Mouse (Mus musculus): ENCODE measurements around the gene Slc16a9.

Slc16a9 gene

DNA sequence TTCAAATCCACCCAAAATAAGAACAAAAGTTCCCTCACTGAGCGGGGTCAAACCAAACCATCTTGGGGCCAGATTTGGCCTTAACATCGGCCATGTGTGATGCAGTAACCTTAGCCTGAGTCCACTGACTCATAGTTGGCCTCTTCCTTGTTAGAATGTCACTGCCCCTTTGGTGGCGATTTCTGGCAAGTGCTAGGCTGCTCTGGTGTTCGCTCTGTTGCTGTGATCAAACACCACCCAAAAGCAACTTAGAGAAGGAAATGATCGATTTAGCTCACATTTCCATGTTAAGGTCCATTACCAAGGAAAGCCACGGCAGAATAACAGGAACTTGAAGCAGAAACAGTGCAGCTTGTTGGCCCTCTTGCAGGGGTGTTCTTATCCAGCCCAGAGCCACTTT lies 5.9 kb downstream of the Slc16a9 start:
- DNase-seq: no peak

DNA sequence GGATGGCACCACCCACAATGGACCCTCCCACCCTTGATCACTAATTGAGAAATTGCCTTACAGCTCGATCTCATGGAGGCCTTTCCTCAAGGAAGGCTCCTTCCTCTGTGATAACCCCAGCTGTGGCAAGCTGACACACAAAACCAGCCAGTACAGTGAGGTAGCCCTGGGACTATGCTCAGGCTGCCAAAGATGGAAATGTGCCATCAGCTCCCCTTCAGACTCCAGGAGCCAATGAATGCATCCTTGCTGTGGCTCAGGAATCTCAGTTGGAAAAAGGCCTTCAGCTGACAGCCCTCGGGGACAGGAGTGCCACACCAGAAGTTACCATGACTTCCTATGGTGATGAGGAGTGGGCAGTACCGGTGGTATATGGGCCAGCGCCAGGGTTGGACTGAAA lies 9.8 kb downstream of the Slc16a9 start:
- no peak for DNase-seq

DNA sequence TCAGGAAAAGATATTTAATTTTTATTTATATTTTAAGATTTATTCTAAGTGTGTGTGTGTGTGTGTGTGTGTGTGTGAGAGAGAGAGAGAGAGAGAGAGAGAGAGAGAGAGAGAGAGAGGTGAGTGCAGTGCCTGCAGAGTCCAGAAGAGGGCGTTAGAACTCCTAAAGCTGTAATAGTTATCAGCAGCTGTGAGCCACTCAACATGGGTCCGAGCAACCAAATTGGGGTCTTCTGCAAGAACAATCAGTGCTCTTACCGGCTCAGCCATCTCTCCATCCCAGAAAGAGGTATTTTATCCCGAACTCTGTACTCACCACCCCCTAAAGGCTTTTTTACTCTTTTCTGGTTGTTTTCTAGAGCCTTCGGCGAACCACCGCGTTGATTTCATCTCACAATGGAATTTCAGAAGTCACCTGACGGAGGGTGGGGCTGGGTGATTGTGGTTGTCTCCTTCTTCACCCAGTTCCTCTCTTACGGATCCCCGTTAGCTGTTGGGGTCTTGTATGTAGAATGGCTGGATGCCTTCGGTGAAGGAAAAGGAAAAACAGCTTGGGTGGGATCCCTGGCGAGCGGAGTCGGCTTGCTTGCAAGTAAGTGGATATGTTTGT lies 10.8 kb downstream of the Slc16a9 start:
- no peak for DNase-seq

DNA sequence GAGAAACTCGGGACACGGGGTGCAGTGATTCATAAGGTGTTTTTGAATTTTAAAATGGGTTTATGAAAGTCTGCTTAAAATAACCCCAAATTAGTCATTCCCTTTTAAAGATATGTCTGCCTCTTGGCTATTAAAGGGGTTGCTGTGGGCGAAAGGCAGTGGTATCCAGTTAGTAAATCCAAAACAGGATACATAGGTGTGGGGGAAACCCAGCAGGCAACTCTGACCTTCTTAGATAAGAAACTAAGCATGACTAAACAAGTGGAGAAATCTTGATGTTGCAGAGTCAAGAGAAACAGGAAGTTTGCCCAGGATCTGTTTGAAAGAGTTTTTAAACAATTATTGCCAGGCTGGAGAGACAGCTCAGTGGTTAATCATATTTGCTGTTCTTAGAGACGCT lies 12.1 kb downstream of the Slc16a9 start:
- no peak for DNase-seq

DNA sequence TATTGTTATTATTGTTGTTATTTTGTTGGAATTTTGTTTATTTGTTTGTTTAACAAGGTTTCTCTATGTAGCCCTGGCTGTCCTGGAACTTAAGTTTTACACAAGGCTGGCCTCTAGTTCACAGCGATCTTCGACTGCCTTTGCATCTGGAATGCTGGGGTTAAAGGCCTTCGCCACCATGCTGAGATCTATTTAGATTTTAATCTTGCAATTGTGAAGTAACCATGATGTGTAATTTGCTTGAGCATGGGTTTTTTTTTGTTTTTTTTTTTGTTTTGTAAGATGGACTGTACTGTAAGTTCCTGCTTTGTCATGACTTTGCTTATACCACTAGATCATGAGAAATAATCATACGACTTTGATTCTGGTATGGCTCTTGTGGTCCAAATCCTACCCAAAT lies 16.0 kb downstream of the Slc16a9 start:
- no peak for DNase-seq

DNA sequence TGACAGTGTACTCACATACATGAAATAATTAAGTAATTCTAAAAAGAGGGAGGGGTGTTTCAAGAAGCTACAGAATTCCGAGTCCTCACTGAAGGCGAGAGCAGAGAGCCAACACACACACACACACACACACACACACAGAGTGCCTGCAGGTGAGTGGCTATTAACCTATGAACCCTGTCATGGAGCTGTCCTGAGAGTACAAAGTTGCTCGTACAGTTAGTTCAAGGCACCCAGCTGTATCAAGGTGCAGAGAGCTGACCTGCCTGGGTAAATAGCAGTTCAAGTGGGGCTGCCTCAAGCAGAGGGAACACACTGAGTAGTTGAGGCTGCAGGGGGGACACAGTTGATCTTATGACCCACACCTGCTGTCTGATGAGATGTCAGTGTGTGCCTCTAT lies 17.2 kb downstream of the Slc16a9 start:
- no peak for DNase-seq

DNA sequence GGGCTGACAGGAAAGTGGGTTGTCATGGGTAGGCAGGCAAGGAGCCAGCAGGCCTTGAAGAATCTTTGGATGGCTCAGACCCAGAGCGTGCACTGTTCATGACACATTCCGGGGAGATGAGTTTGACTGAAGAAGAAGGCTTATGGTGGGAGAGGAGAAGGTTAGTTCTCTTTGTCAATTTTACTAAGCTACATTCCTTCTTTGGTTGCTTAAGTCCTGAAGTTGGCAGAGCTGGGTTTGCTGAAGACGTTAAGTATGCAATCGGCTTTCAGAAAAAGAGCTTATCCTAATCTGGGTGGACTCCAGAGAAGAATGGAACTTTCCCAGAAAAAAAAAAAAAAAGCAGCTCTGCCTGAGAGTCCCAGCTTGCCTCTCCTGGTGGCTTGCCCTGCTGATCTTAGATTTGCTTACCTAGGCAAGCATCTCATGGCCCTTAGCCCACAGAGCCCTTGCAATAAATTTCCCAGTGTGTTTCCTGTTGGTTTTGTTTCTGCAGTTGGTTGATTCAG lies 18.8 kb downstream of the Slc16a9 start:
- no peak for DNase-seq

DNA sequence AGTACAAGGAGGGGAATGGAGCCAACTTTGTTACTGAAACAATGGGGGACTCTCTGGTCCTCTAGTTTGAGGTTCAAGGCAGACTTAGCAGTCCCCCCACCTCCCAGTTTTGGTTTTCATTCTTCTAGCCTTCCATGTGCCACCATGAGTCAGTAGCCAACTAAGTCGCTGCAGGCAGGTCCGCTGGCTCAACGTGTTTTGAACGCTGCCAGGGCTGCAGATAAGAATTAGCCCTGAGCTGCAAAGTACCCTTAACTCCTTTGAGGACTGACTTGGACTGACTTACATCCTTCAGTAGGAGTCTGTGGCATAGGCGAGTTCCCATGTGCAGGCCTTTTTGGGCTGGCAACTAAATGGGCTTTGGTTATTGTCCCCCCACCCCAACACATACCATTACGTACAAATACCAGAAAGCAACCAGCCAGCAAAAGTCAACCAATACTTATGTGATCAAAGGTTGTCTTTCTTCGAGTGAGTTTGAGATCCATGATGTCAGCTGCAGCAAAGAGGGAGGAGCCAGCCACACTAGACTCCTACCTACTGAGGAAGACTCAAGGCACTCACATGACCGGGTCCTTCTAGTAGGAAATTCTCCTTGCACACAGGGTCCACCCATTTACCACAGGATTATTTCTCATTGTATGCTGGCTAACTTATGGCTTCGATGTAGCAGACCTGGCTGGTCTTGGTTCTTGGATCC lies 19.6 kb downstream of the Slc16a9 start:
- no peak for DNase-seq

DNA sequence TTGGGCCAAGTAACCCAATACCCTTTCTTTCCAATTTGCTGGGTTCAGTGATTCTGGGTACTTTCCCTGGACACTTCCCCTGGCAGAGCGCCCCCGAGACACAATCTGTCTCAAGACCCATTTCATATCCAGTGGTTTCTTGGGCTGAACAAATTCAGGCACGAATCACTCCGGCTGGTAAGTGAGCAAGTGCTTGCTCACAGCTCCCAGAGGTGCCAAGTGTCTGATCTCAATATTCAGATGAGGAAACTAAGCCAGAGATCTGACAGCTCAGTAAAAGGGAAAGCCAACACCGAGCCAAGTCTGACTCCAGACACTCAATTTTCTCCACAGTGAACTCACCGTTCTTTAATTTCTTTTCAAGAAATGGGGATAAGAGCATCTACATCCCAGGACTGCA lies 21.6 kb downstream of the Slc16a9 start:
- DNase-seq: no peak

DNA sequence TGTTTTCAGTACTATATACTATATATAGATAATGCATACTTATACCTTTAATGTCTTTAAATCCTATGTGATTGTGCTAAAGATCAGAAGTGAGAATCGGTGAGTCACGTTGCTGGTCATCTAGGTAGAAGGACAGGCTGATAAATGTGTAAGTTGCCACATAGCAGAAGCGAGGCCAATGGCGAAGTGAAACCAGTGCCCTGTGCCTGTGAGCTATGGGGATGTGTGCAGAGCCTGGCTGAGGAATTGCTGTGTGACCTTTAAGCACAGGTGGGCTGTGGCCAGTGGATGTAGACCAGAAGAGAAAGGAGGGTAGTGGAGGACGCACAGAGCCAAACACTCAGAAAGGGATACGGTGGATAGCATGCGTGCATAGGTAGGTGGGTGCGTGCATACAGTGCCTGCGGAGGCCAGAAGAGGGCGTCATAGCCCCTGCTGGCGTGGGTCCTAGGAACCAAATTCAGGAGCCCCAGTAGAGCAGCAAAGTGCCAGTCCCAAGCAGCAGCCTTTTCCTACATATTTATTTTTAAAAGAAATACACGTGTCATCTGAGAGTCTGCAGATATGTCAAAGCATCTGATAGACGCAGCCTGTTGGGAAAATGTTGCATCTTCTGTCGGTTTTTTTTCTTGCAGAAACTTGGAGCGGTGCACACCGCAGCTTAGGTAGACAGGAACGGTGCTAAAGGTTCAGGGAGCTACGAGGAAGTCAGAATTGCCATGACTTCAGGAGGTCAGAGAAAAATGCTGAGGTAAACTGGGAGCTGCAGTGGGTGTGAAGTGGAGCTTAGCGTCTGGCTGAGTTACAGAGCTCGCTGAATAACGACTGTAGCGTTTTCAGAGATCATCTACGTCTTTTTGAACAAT lies 23.9 kb downstream of the Slc16a9 start:
- no peak for DNase-seq

DNA sequence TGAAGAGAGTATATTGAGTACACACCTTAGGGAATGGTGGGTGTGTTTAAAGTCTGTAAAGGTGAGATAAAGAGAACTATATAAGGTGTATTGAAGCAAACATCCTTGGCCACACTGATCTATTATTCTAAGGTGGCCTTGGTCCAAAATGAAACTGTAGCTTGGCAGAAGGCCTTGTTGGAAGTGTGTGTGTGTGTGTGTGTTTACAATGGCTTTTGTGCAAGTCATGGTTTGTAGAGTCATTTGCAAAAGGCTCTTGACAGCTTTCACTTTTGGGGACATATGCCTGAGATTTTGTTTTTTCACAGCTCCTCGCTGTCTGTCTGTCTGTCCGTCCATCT lies 24.5 kb downstream of the Slc16a9 start:
- DNase-seq: no peak

DNA sequence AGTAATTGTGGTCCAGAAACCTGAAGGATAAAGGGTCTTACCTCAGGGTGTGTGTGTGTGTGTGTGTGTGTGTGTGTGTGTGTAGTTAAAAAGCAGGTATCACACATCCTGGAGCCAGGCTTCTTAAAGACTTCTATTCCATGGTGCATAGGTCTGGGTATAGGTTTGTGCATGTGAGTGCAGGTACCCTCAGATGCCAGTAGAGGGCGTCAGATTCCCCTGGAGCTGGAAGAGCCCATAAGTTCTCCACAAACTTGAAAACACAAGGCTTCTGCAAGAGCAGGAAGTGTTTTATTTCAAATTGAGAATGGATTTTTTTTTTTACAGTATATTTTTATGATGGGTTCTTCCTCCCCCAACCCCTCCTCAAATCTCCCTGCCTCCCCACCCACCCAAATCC lies 31.8 kb downstream of the Slc16a9 start:
- DNase-seq: no peak

DNA sequence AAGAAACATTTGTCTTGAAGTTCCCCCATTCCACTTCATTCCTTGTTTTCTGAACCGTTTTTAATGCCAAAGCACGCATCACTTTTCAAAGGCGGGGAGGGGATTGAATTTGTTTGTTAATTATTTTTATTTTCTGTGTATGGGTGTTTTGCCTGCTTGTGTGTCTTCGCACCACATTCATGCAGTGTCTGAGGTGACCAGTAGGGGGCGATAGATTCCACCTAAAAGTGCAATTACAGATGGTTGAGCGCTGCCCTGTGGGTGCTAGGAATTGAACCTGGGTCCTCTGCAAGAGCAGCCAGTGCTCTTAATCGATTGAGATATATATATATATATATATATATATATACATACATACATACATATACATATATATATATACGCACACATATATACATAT lies 34.4 kb downstream of the Slc16a9 start:
- no peak for DNase-seq

DNA sequence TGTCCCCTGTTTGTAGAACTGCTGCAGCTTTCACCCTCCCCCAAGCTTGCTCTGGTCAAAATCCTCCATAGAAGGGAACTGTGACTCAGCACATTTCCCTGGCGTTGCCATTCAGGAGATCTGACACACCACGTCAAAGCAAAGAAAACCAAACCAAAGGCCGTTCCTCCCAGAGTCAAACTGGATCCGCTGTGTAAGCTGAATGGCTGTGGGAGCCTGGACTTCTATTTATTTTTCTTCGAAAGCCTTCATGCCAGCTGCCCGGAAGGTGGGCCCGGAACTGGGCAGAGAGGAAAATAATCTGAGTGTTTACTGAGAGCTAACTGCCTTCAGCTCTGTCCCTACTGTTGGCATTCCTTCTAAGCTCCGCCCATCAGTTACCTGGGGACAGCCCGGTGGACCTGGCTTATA lies 42.9 kb downstream of the Slc16a9 start:
- peak; percentile 57 for DNase-seq

DNA sequence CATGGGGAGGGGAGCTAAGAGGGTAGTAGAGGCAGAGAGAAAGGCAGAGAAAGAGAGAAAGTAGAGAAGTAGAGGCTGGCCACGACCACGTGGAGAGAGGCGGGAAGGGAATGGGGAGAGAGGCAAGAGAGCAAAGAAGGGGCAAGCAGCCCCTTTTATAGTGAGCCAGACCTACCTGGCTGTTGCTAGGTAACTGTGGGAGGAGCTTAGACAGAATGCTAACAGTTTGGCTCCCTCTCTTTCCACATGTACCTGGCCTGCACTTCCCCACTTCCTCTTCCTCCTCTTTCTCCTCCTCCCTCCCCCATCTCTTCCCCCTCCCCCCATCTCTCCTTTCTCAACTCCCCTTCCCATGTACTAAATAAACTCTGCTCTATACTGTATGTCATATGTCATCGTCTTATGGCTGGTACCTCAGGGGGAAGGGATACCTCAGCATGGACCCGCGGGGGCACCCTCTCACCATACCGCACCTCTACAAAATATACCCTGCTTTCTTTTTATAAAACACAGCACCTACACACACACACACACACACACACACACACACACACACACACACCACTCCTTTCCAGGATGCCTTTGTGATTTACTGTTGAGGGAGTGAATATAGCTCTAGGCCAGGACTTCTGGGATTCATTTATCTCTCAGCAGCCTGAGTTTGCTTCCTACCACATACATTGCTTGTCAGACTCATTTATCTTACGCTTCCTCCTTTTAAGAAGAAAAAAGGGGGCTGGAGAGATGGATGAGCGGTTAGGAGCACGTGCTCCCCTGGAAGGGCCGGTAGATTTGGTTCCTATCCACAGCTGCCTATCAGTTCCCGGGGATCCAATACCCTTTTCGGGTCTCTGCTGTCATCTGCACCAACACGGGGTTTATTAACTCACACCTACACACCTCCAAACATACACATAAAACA lies 43.8 kb downstream of the Slc16a9 start:
- peak; percentile 34 for DNase-seq

DNA sequence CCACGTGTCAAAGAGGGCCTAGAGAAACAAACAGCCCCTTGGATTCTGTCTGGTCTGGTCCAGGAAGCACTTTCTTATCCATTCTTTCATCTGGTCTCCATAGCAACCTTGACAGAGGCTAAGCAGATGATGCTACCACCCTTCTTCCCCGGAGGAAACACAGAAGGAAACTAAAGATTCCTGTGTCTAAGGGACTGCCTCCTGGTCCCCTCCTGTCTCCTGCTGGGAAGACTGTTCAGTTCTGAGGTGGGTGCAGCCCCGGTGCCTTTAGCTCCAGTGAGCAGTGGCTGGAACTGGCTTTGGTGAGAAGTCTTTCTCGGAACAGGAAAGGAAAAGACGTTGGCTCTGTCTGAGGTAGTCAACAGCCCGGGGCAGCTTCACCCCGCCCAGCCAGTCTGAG lies 47.1 kb downstream of the Slc16a9 start:
- DNase-seq: peak; percentile 25

DNA sequence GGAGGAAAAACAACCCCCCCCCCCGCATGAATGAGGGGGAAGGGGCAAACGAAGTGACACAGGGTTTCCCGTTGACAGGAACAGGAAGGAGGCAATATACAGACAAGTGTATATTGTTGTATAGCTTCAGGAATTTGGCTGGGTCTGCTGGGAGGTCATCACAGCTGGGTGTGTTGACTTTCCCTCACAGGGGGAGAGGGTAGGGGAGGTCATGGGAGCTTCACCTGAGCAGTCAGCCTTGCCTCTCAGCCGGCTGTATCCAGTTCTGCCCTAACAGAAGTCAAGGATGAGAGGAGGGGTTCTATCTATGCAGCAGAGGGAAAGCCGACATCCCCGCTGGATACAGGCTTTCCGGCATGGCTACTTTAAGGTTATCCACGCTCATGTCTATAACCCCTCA lies 49.2 kb downstream of the Slc16a9 start:
- peak; percentile 19 for DNase-seq

DNA sequence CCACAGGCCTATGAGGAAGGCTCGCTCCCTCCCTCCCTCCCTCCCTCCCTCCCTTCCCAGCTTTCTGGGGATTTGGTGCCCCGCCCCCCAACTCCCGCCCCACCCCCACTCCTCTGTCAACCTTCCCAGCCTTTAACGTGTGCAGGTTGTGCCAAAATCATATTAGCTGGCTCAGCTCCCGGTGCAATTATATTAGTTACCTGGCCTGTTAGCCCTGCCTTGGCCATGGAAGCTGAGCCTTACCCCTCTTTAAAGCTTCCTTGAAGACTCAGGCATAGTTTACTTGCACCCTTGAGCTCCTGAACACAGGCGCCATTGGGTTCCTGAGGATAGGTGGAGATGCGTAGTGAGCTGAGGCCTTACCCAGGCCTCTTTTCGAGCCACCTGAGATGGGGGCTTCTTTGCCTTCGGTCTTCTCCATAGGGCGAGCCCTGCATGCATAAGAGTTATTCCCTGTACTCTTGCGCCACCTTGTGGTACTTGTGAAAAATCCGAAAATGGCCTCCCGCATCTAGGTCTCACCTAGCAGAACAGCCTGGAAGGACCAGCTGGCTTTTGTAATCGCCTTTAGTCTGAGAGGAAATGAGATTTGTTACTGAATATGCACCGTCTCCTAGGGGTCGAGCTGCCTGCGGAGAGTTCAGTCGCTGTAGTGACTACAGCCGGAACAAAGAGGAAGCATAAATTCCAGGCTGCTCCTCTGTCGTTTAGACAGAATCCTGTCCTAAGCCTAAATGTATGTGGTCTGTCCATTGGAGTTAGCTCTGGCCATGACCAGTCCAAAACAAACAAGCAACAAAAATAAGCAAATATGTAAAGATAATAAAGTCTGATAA lies 51.8 kb downstream of the Slc16a9 start:
- DNase-seq: peak; percentile 91

DNA sequence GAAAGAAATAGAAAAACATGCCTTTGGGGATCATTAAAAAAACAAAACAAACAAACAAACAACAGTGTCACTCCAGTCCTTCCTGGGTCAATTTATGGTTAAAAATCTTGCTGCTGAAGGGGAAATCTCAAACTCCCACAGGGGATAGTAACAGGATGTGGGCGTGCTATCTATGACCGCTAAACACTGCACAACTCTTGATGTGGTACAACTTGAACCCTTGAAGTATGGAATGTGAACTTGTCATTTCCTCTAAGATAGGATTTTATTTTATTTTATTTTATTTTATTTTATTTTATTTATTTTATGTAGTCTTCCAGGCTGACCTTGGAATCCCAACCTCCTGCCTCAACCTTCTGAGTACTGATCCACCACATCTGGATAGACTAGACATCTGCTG lies 54.2 kb downstream of the Slc16a9 start:
- DNase-seq: no peak

DNA sequence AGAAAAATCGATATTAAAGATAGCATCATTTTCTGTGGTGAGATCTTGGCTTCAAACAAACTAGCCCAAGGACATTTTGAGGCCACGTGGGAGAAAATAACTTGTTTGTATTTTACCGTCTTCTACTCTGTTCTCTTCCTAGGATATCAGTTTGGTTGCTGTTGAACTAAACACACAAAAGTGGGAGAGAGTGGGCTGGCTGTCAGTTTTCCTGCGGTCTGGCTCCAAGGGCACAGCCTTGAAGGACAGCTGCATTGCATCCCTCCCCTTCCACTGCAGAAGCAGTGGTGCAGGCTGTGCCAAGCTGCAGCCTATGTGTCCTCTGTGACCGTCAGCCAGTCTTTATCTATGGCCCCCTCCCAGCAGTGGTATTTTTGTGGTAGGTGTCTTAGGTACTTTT lies 54.8 kb downstream of the Slc16a9 start:
- no peak for DNase-seq

DNA sequence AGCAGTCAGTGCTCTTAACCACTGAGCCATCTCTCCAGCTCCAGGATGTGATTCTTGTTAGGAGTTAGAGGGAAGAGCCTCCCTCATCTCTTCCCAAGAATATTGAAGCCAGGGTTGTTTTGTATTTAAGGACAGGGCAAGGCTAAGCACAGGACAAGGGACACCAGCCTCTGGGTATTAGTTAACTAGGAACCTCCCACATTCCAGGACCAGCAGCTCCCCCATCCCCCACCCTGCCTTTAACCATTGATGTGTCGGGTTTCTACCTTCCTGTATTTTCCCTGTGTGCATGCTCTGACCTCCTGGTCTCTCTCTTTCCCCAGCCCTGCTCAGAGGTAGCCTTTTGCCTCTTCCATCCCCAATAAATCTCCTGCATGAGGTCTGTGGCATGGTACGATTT lies 56.3 kb downstream of the Slc16a9 start:
- DNase-seq: peak; percentile 49

DNA sequence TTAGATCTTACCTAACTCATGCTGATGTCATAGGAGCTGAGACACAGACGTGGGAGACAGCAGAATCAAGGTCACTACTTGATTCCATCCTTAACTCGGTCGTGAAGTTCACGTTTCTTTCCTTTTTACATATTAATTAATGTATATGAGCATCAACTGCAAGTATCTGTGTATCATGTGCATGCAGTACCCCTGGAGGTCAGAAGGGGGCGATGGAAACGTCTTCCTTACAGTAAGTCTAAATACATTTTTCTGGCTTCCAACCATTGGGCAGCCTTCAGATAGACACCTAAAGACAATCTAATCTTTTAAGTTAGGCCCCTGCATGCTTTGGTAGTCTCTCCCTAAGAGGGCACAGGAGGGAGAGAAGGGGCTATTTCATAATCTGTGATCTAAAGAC lies 58.3 kb downstream of the Slc16a9 start:
- no peak for DNase-seq
